Mouse (Mus musculus) spleen, adult 18-20 months (tissue): ENCODE data around the gene Sept9.
A peak's percentile ranks its signal among the peaks of the same experiment; 100 is the strongest.

ENCODE experiments used
- DNase-seq, 2 experiments: peaks; one replicate each; pipeline ENCODE4 v3.0.0; 2022; ENCODE audit warnings: mixed read lengths in 2 of 2

Sept9 gene

DNA sequence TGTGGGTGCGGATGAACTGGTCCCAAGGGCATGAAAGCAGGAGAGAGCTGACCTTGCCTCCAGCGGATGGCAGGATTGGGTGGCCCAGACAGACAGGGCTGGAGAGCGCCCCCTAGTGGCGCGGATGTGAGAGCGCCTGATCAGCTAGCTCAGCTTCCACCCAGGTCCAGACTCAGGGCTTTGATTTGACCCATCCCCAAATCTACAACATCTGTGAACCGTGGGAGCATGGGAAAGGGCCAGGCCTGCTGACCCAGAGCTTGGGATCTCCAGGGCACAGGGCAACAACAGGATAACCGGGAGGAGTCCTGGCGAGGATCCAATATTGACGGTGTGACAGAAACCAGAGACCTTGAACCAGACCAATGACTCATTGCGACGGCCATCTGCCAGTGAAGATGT lies 190.5 kb downstream of the Sept9 start:
- peak in 1 of 2 experiments; percentile 50 for DNase-seq

DNA sequence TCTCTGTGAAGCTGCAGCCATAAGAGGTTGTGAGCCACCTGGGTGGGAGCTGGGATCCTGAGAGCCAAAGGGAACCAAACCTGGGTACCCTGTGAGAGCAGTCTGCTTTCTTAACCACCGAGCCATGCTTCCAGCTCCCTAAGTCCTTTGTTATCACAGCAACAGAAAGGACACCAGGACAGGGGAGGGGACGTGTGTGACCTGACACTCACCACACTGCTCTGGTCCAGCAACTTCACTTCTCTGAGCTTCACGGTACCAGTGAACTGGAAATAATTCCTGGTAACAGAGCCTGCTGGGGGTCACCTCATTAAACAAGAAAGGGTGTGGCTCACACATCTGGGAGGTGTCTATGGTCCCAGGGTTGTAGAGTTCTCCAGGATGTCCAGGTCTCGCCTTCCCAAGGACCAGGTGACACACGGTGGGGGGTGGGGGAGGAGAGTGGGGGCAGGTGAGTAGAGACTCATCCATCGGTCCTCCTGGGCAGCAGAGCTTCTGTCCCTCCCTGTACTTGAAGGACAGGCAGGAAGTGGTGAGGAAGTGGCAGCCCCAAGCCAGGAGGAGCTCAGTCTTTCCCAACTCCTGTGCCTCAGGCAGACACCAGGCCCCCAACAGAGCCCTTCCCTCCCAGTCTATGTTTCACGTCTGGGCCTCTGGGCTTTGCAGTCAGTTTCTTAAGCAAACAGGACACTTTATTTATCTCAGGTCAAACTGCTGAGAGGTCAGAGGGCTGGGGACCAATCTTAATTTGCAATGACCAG lies 191.5 kb downstream of the Sept9 start:
- DNase-seq = no peak

DNA sequence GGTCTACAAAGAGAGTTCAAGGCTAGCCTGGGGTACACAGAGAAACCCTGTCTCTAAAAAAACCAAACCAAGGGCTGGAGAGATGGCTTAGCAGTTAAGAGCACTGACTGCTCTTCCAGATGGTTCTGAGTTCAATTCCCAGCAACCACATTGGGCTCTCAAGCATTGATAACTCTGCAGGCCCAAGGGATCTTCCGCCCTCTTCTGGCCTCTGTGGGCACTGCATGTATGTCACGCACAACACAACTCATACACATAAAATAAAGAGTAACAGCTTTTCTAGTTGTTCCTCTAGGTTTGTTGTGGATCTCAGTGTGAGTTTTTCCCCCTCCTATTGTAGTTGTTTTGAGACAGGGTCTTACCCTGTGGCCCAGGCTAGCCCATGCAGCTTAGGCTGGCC lies 192.8 kb downstream of the Sept9 start:
- no peak for DNase-seq

DNA sequence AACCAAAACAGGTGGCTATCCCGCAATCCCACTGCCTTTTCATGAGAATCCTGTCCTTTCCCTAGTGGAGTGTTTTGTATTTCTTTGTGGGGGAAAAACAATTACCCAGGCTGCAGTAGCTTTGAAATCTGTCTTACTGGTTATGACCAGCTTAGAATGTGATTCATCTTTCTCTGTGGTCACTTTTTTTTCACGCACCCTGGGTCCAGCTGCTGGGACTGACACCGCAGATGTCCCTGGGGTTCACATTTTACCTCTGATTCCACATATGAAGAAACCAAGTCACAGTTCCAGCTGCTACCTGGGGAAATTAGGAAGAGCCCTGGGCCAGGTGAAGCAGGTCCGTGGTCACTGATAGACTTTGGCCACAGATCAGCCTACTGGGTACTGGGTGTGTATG lies 194.3 kb downstream of the Sept9 start:
- no peak for DNase-seq

DNA sequence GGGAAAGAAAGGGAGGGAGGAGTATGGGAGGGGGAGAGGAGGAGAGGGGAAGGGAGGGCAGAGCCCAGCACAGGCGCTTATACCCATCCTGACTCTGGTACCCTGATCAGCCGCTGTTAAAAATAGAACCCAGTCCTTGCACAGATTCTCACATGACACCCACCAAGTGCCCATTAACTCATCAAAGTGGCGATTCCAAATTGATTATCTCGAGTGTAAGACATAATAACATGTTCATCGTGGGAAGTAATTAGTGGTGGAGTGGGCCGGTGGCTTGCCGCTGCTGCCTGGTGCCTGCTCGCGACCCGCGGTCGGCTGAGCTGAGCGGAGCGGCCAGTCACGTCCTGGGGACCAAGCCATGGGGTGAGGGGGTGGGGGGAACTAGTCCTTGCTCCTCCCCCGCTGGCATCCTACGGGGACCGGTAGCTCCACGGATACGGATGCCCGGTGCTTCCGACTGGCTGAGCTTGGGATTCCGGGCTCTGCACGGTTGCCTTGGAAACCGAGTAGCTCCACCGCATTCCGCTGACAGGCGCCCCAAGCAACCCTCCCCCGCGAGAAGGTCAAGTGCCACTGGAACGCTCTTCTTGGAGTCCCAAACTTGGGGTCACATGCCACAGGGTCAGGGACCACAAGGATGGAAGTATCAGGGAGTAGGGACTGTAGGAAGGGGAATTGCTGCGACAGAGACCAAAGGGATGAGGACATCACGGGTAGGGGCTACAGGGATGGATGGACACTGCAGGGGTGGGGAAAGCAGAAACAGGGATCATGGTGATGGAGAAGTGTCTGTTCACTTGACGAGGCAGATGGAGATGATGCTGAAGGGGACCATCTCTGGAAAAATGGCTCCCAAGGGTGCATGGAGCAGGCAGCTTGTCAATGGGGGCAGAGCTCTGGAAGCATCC lies 195.0 kb downstream of the Sept9 start:
- no peak for DNase-seq

DNA sequence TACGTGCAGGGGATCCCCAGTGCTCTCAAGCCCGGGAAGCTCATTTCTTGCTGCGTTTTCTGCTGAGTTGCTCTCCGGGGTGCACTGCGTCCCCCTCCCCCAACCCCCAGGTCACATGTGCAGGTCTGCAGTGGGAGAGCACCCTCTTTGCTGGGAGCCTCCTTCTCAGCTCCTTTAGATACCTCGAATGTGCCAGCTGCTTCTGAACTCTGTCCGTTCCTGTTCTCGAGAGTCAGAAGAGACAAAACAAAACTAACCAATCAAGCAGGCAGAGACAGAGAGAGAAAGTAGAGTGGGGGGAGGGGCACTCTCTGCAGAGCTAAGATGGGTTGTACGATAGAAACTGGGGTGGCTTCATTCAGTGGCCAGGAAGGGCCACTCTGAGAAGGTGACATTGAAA lies 195.8 kb downstream of the Sept9 start:
- no peak for DNase-seq

DNA sequence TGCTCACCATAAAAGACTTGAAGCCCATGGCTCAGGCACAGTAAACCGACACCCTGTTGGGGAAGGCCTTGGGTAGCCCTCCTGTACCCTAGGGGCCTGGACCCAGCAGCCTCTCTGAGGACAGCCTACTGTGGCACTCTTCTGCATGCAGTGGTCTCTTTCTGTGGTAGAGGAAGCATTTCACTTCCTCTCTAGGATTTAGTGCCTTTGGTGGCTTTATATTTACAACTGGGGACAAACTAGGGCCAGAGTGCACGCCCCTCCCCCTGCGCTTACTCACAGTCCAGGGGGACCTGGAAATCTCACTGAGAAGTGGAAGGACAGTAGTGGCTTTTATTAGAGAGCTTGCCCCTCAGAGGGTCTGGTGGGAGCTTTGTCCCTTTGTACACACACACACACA lies 197.5 kb downstream of the Sept9 start:
- no peak for DNase-seq

DNA sequence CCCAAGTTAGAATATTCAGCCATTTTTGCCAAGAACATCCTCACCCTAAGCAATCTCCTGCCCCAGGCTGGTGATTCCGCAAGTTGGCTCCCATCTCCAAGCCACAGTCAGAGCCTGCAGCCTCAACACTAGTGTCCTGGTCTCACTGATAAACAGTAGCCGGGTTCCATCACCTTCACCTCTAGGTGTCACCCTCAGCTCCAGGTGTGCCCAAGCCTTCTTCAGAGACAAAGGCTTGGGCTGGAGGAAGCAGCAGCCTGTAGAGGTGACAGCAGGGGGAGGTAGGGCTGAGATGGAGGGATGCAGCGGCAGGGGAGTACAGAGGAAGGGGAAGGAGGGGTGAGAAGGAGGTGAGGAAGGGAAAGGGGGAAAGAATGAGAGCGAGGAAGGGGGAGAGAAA lies 198.3 kb downstream of the Sept9 start:
- peak; percentile 25 to 27 for DNase-seq

DNA sequence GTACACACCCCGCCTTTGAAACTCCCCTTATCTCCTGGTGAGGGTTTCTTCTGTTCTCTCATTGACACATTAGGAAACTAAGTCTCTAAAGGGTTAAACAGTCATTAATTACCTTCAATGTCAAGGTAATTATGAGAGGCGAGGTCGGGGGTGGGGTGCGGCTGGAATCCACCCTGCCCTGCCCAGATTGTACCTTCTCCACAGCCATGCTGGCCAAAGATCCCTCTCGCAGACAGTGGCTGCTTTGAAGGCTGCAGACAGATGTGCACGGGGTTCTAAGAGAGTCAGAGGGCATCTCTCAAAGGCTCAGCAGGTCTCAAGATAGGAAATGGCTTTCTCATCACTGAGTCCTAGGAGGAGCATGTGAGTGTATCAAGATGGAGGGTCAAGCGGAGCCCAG lies 198.7 kb downstream of the Sept9 start:
- no peak for DNase-seq

DNA sequence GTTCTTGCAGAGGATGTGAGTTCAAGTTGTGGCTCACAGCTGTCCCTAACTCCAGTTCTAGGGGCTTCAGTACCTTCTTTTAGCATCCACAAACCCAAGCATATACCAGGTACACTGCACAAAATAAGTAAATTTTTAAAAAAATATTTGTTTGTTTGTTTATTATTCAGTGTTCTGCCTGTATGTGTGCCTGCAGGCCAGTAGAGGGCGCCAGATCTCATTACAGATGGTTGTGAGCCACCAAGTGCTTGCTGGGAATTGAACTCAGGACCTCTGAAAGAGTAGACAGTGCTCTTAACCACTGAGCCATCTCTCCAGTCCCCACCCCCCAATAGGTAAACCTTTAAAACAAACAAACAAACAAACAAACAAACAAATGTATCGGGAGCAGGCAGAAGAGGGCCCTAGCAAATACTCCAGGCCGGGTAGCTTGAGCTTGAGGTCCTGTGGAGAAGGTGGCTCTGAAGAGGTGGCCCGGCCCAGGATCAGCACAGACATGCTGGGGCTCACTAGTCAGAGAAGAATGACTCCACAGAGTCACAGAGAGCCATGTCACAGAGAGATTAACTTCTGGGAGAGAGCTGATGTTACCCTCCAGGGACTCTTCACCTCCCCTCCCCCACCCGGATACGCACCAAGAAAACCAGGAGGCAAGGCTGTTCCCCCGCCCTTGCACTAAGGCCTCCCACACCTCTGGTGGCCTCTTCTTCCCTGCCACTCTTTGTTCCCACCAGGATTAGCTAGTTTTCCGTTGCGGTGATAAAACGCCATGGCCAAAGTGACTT lies 202.3 kb downstream of the Sept9 start:
- DNase-seq = no peak

DNA sequence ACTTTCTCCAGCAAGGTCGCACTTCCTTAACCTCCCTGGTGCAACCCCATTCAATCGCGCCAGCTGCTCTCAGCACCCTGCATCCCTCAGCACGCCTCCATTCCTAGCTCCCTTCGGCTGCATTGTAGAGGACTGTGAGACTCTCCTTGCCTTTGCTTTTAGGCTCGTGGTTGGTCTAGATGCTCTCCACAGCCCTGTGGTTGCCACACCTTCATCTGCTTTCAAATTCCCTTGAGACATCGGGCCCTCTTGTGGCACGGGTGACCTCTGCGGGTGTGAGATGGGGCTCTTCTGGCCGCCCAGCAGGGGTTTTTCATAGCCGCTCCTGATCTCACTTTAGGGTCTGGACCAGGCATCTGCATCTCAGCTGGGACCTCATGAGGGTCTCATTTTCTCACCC lies 203.1 kb downstream of the Sept9 start:
- DNase-seq = no peak

DNA sequence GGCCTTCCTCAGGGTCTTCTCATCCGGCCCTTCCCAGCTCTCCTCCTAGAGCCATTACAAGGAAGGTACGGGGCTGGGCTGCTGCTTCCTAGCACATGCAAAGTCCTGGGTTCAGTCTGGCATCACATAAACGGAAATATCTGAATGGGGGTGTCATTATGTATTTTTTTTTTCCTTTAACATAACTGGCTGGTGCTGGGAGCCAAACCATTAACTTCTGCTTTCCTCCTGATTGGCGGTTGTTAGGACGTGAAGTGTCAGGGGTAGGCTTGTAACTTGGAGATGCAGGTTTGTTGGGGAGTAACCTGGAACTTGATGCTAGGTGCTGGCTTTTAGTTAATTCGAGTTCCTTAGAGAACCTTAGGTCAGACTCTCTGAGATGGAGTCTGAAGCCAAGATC lies 203.6 kb downstream of the Sept9 start:
- no peak for DNase-seq

DNA sequence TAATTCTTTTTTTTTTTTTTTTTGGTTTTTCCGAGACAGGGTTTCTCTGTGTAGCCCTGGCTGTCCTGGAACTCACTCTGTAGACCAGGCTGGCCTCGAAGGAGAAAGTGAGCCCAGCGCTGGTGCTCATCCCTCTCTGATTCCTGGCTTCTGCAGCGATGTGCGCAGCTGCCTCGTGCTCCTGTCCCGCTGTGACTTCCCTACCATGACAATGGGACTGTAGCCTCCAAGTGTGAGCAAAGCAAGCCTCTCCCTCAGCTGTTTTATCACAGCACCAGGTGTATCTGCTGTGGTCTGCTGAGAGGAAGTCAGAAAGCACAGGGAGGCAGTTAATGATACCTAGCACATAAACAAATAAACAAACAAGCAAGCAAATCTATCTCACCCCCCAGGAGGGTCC lies 204.3 kb downstream of the Sept9 start:
- DNase-seq = no peak

DNA sequence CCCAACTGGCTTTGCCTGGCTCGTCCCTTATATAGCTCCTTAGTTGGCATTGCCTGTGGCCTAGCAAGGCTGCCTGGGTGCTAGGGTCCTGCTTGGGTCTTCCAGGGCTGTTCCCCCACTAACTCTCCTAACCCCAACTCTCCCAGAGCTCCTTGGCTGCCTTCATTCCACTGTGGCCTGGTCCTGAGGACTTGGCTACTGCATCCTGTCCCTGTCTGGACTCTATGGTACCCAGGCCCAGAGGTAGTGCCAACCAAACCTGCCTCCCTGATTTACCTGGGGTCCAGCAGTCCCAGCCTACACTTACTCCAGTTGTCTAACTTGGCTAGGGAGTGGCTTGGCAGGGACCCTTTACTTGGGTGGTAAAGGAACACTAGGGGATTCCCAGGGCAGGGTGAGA lies 207.2 kb downstream of the Sept9 start:
- DNase-seq = no peak

DNA sequence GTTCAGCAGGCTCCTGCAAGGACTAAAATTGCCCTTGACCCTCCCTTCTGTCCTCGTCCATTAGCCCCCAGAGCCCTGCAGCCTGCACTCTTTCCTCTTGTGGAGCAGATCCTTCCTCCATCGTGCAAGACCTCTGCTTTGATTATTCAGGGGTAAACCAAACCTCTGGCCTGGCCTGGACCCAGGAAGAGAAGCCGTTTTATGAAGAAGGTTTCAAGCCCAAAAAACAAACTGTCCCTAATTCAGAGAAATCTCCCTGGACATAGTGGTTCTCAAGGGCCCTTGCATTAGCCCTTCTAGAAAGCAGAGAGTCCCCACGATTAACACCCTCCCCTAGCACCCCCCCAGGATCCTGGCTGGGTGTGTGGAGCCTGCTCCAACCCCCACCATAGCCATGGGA lies 207.7 kb downstream of the Sept9 start:
- DNase-seq = no peak

DNA sequence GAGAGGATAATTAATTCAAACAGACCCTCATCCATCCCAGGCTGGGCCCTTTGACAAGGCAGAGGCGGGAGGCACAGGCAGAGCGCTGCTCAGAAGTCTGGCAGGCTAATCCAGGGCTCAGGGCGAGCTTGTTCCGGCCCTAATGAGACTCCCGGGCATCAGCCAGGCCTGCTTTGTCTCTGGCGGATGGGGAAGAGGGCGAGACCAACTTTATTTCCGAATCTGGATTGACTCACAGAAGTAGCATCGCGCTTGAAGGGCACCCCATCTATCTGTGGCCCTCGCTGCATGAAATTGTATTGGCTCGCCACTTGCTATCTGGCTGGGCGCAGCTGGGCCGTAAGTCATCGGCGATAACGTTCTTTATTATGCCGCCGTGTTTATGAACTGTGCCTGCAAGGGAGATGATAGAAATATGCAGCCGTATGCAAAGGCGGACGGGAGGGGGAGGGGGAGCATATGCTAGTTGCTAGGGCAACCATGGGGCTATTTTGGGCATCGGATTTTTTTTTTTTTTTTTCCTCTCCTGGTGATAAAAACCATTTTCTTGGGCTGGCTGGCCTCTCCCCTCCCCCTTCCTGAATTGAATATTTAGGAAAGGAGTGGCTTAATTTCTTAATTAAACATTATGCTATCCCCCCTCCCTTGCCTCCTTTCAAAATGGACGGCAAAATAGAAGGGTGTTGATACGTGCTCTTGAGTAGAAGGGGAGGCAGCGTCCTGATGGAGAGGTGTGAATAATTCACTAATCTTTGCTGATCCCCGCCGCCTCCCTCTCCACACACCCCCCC lies 208.4 kb downstream of the Sept9 start:
- peak in 1 of 2 experiments; percentile 28 for DNase-seq

DNA sequence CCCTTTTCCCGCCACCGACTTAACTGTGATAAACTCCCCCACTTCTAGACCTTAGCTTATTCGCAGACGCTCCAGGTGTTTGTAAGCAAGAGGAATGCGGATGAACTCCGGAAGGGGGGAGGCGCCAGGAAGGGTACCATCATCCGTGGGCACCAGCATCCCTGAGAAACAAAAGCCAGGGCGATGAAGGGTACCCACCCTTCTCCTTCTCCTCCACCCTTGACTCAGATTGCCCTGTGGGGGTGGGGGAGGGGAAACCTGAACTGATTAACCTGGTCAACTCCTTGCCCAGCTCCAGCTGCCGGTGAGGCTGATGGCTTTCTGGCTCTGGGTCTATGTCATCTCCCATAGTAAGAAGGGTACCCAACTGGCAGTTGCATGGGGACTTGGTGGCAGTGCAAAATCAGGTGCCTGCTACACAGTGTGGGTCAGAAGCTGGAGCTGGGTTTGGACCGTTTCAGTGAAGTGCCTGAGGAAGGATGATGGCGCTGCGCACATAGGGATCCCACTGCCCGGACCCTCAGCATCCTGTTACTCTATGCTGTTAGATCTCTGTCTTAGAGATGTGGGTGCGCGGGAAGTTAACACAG lies 209.1 kb downstream of the Sept9 start:
- no peak for DNase-seq

DNA sequence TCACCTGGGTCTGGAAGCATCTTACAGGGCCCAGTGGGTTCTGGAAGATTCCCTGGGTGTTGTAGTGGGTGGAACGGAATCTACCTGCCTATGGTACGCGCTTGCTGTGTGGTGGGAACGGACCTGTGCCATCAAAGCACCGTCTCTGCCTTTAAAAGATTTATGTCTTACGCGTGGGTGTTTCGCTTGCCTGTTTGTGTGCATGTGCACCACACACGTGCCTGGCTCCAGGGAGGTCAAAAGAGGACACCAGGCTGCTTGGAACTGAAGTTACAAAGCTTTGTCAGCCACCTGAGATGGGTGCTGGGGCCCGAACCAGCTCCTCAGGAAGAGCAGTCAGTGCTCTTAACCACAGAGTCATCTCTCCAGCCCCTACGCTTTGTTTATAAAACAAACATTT lies 209.9 kb downstream of the Sept9 start:
- no peak for DNase-seq

DNA sequence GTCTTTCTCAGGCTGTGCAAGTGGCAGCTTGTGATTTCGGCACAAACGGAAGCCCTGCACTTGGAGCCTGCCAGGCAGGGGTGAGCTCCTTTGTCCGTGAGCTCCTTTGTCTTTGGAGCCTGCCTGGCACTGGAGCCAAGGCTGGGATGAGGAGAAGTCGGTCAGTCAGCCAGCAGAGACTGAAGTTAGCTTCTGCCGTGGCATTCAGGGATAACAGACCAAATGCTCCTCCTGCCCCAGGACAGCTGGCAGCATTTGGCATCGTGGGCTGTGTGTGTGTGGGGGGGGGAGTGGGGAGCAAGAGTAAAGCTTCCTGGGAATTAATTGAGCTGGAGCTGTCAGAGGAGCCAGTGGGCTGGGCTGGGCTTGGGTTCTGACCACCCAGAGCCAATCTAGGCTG lies 210.6 kb downstream of the Sept9 start:
- DNase-seq = no peak

DNA sequence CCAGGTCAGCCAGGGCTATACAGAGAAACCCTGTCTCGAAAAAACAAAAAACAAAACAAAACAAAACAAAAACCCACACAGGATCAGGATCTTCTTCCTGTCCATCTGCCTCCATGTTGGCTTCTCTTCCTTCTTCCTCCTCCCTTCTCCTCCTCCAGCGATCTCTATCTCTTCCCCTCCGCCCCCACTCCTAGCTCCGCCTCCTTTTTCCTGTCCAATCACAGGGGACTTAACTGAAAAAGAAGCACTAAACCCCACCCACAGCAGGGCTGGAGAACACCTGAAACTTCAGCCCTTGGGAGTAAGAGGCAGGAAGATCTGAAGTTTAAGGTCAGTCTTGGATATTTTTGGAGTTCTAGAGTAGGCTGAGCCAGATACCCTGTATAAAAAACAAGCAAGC lies 212.2 kb downstream of the Sept9 start:
- DNase-seq = no peak
